Mouse (Mus musculus) hindbrain, embryonic 11.5 days (tissue): Measurements from ENCODE around the gene Gm8127. TPM values are rescaled to one million over a fixed set of nuclear protein-coding genes. Genes with fewer than 3 reads are reported as not detected.
"Not testable (repeated sequence)": the region's sequence is repeated elsewhere in the genome, so short reads cannot be mapped to it uniquely, and the experiment has no call there.

Source experiments
- ATAC-seq: fragments of 200-750 bp; cut with Nextera tagmentation; 2 replicates; pipeline ENCODE4 v1.8.0; 2017; ENCODE audit warnings: mild to moderate bottlenecking, moderate TSS enrichment, moderate library complexity; ENCODE audit not compliant: low FRiP score
- DNase-seq: peaks from one replicate; pipeline ENCODE4 v3.0.0-alpha.2; 2015; ENCODE audit warnings: low spot score
- H3K27ac ChIP-seq: fragments of 300-500 bp; sonication (generic); 2 replicates; pipeline ENCODE4 v1.5.1; 2014; ENCODE audit warnings: mild to moderate bottlenecking, low read depth, low read length
- H3K27me3 ChIP-seq: fragments of 300-500 bp; sonication (generic); 2 replicates; pipeline ENCODE4 v1.6.1; 2014; ENCODE audit warnings: mild to moderate bottlenecking, low read length, moderate library complexity, mixed read lengths; ENCODE audit not compliant: control insufficient read depth, insufficient read depth
- H3K36me3 ChIP-seq: fragments of 300-500 bp; sonication (generic); 2 replicates; pipeline ENCODE4 v1.6.1; 2014; ENCODE audit warnings: mild to moderate bottlenecking, low read length, moderate library complexity, mixed read lengths; ENCODE audit not compliant: control insufficient read depth, insufficient read depth
- H3K4me1 ChIP-seq: fragments of 300-500 bp; sonication (generic); replicated peaks from 2 replicates; pipeline ENCODE4 v1.6.1; 2014; ENCODE audit warnings: low read length, mixed read lengths; ENCODE audit not compliant: control insufficient read depth, insufficient read depth
- H3K4me2 ChIP-seq: fragments of 300-500 bp; sonication (generic); replicated peaks from 2 replicates; pipeline ENCODE4 v1.6.1; 2014; ENCODE audit warnings: mild to moderate bottlenecking, low read depth, low read length
- H3K4me3 ChIP-seq: fragments of 300-500 bp; sonication (generic); 2 replicates; pipeline ENCODE4 v1.5.1; 2014; ENCODE audit warnings: low read depth, low read length
- H3K9ac ChIP-seq: fragments of 300-500 bp; sonication (generic); 2 replicates; pipeline ENCODE4 v1.6.1; 2014; ENCODE audit warnings: low read depth, low read length
- H3K9me3 ChIP-seq: fragments of 300-500 bp; sonication (generic); 2 replicates; pipeline ENCODE4 v1.6.1; 2016; ENCODE audit warnings: low read length; ENCODE audit not compliant: control insufficient read depth
- WGBS: fragments of 180-500 bp; shearing (Covaris S2); extraction: QIAGEN DNeasy Blood & Tissue Kit; methylation state at CpG from one replicate; pipeline ENCODE4 v1.1.7; 2014; 5-methylcytosine and 5-hydroxymethylcytosine counted together
- polyA plus RNA-seq: library from polyadenylated mRNA; unstranded; fragments of >200 nt; fragmentation: Nextera tagmentation; extraction: Ambion mirVana; gene quantifications from 2 replicates; pipeline ENCODE4 v1.2.1, GENCODE M21; 2014

Gm8127 gene
- not detected in 2 replicates for polyA plus RNA-seq

- not testable (repeated sequence) for H3K9ac ChIP-seq, H3K4me1 ChIP-seq, H3K4me3 ChIP-seq, DNase-seq, ATAC-seq, H3K36me3 ChIP-seq, H3K4me2 ChIP-seq, H3K9me3 ChIP-seq, H3K27me3 ChIP-seq, H3K27ac ChIP-seq
- 84% methylated on average over 3 of the region's 3 CpGs for WGBS
Observed at GRCm38 (mm10) chr14:43293503-43293902, at the start of gene Gm8127. Gene Gm8127 (minus strand): TSS chr14:43293832.

GRCm38 (mm10) chr14:43337646-43338045, 44.0 kb upstream of the Gm8127 start:
- WGBS, result 69% methylated on average over 1 of the region's 1 CpGs
- not testable (repeated sequence) for H3K27me3 ChIP-seq, H3K4me2 ChIP-seq, H3K9ac ChIP-seq, H3K36me3 ChIP-seq, H3K27ac ChIP-seq, DNase-seq, H3K9me3 ChIP-seq, ATAC-seq, H3K4me3 ChIP-seq, H3K4me1 ChIP-seq

GRCm38 (mm10) chr14:43331362-43331880, 37.8 kb upstream of the Gm8127 start:
- H3K9me3 ChIP-seq, ATAC-seq, H3K4me3 ChIP-seq, DNase-seq, H3K9ac ChIP-seq, H3K36me3 ChIP-seq, H3K27ac ChIP-seq, H3K4me2 ChIP-seq, H3K4me1 ChIP-seq, H3K27me3 ChIP-seq: not testable (repeated sequence)
- 96% methylated on average over 9 of the region's 11 CpGs for WGBS

- H3K9me3 ChIP-seq, H3K4me2 ChIP-seq, H3K27ac ChIP-seq, H3K27me3 ChIP-seq, H3K4me1 ChIP-seq, H3K36me3 ChIP-seq, DNase-seq, H3K9ac ChIP-seq, H3K4me3 ChIP-seq, ATAC-seq: not testable (repeated sequence)
- WGBS, result 84% methylated on average over 2 of the region's 2 CpGs
Observed at GRCm38 (mm10) chr14:43328603-43329002, 35.0 kb upstream of the Gm8127 start.

GRCm38 (mm10) chr14:43319516-43319915, 25.9 kb upstream of the Gm8127 start:
- DNase-seq, H3K36me3 ChIP-seq, H3K4me2 ChIP-seq, H3K4me1 ChIP-seq, H3K9ac ChIP-seq, ATAC-seq, H3K9me3 ChIP-seq, H3K27ac ChIP-seq, H3K4me3 ChIP-seq, H3K27me3 ChIP-seq: not testable (repeated sequence)

GRCm38 (mm10) chr14:43278681-43279080, 15.0 kb downstream of the Gm8127 start:
- not testable (repeated sequence) for H3K27ac ChIP-seq, H3K36me3 ChIP-seq, H3K4me3 ChIP-seq, H3K9ac ChIP-seq, DNase-seq, H3K27me3 ChIP-seq, H3K4me1 ChIP-seq, H3K4me2 ChIP-seq, H3K9me3 ChIP-seq, ATAC-seq
- 83% methylated on average over 3 of the region's 3 CpGs for WGBS

GRCm38 (mm10) chr14:43278146-43278545, 15.5 kb downstream of the Gm8127 start:
- not testable (repeated sequence) for H3K27ac ChIP-seq, ATAC-seq, H3K9me3 ChIP-seq, H3K27me3 ChIP-seq, H3K36me3 ChIP-seq, H3K4me3 ChIP-seq, H3K9ac ChIP-seq, H3K4me1 ChIP-seq, H3K4me2 ChIP-seq, DNase-seq
- WGBS, result 74% methylated on average over 4 of the region's 4 CpGs

- not testable (repeated sequence) for H3K36me3 ChIP-seq, DNase-seq, ATAC-seq, H3K9ac ChIP-seq, H3K4me1 ChIP-seq, H3K4me2 ChIP-seq, H3K27ac ChIP-seq, H3K9me3 ChIP-seq, H3K4me3 ChIP-seq, H3K27me3 ChIP-seq
- 71% methylated on average over 2 of the region's 2 CpGs for WGBS
Observed at GRCm38 (mm10) chr14:43277468-43277867, 16.2 kb downstream of the Gm8127 start.

GRCm38 (mm10) chr14:43275752-43276151, 17.9 kb downstream of the Gm8127 start:
- H3K4me3 ChIP-seq, H3K9ac ChIP-seq, H3K4me1 ChIP-seq, H3K27ac ChIP-seq, H3K36me3 ChIP-seq, H3K27me3 ChIP-seq, H3K9me3 ChIP-seq, ATAC-seq, DNase-seq, H3K4me2 ChIP-seq: not testable (repeated sequence)
- WGBS, result 92% methylated on average over 1 of the region's 1 CpGs
